Mouse (Mus musculus) B cell, adult 2 months (primary cell): ENCODE data around the gene Prkg1.

ENCODE experiments used
- DNase-seq, 2 experiments: peaks; one replicate each; pipeline ENCODE4 v3.0.0; 2022

Prkg1 gene

GRCm38 (mm10) chr19:31743241-31744045, 21.4 kb downstream of the Prkg1 start:
- DNase-seq = no peak

GRCm38 (mm10) chr19:31714900-31715299, 49.9 kb downstream of the Prkg1 start:
- DNase-seq = no peak

GRCm38 (mm10) chr19:31714418-31714817, 50.4 kb downstream of the Prkg1 start:
- DNase-seq = no peak

- DNase-seq = no peak
Observed at GRCm38 (mm10) chr19:31713321-31713720, 51.5 kb downstream of the Prkg1 start.

- no peak for DNase-seq
Observed at GRCm38 (mm10) chr19:31710336-31710735, 54.5 kb downstream of the Prkg1 start.

- no peak for DNase-seq
Observed at GRCm38 (mm10) chr19:31703991-31704390, 60.8 kb downstream of the Prkg1 start.

GRCm38 (mm10) chr19:31698916-31699315, 65.9 kb downstream of the Prkg1 start:
- DNase-seq = no peak

- no peak for DNase-seq
Observed at GRCm38 (mm10) chr19:31680821-31681220, 84.0 kb downstream of the Prkg1 start.

- DNase-seq = no peak
Observed at GRCm38 (mm10) chr19:31678324-31678723, 86.5 kb downstream of the Prkg1 start.

GRCm38 (mm10) chr19:31671726-31672125, 93.1 kb downstream of the Prkg1 start:
- DNase-seq = no peak

- DNase-seq = no peak
Observed at GRCm38 (mm10) chr19:31665007-31665406, 99.8 kb downstream of the Prkg1 start.

GRCm38 (mm10) chr19:31664159-31664991, 100.5 kb downstream of the Prkg1 start:
- no peak for DNase-seq

GRCm38 (mm10) chr19:31663437-31664158, 101.2 kb downstream of the Prkg1 start:
- no peak for DNase-seq

- DNase-seq = no peak
Observed at GRCm38 (mm10) chr19:31662802-31663201, 102.0 kb downstream of the Prkg1 start.

- no peak for DNase-seq
Observed at GRCm38 (mm10) chr19:31658751-31659397, 106.0 kb downstream of the Prkg1 start.

GRCm38 (mm10) chr19:31656256-31656655, 108.6 kb downstream of the Prkg1 start:
- no peak for DNase-seq

- DNase-seq = no peak
Observed at GRCm38 (mm10) chr19:31655826-31656225, 109.0 kb downstream of the Prkg1 start.

GRCm38 (mm10) chr19:31654022-31654421, 110.8 kb downstream of the Prkg1 start:
- no peak for DNase-seq

GRCm38 (mm10) chr19:31650452-31650851, 114.4 kb downstream of the Prkg1 start:
- no peak for DNase-seq

GRCm38 (mm10) chr19:31647492-31647891, 117.3 kb downstream of the Prkg1 start:
- DNase-seq = no peak

- no peak for DNase-seq
Observed at GRCm38 (mm10) chr19:31630899-31631869, 133.6 kb downstream of the Prkg1 start.

GRCm38 (mm10) chr19:31621716-31622115, 143.1 kb downstream of the Prkg1 start:
- no peak for DNase-seq
